Mouse (Mus musculus): Measurements from ENCODE around the gene Boll.

- TF ChIP-seq CTCF (IDR thresholded peaks at IDR 0.05; ENCODE audit: low read depth) (peak; percentile 92), EP300 (IDR thresholded peaks at IDR 0.05; ENCODE audit: low read depth) (no peak)
Measured at GRCm38 (mm10) chr1:55383114-55383773, 20.0 kb upstream of the Boll start.

Data from heart, postnatal 0 days (tissue).